Mouse (Mus musculus) neutrophil, adult 83 days (primary cell): ENCODE data around the gene Ube2i. TPM values are rescaled to one million over a fixed set of nuclear protein-coding genes. Genes with fewer than 3 reads are reported as not detected.

Experiments used
- total RNA-seq, 2 experiments: library from RNA; stranded (reverse); gene quantifications; one replicate each; pipeline ENCODE4 v1.2.4; 2023

Ube2i gene
- 100 to 1,000 TPM; 193 to 202 TPM for total RNA-seq

GRCm38 (mm10) chr17:25274571-25275346, at the start of gene Ube2i:
Gene Ube2i, minus strand, starts transcription at chr17:25274622.

DNA sequence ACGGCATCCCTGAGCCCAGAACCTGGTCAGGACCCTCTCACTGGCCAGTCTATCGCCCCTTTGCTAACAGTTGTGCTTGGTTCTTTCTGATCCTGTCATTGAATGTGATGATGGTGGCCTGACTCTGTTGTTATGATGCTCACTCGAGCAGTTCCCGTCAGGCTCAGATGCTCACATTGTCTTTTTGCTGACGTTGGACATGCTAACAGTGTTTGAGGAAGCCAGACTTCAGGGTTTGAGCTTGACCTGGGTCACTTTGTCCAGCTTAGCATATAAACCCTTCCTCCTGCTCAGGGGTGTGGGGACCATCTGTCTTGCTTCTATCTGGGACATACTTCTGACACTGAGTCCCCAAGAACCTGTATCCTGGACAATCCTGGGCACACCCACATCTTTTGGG, 43.9 kb upstream of the Ube2i start, which contains the start of gene Prss29:
Gene Prss29 (plus strand): TSS at position 301 of the 400 bp plus-strand sequence.

GRCm38 (mm10) chr17:25308346-25308745, 33.9 kb upstream of the Ube2i start, which contains the start of gene Prss28:
Gene Prss28, plus strand, starts transcription at chr17:25308646.

GRCm38 (mm10) chr17:25298094-25298493, 23.7 kb upstream of the Ube2i start, which contains the start of gene Prss34:
Gene Prss34, plus strand, starts transcription at chr17:25298394.

GRCm38 (mm10) chr17:25256140-25256754, 18.2 kb downstream of the Ube2i start, which contains the start of gene Baiap3:
Gene Baiap3, minus strand, starts transcription at chr17:25256364.

GRCm38 (mm10) chr17:25239695-25240636, 34.5 kb downstream of the Ube2i start, which contains the start of the genes Gnptg and Tsr3:
Gene Gnptg, minus strand, starts transcription at chr17:25240124.
Gene Tsr3, plus strand, starts transcription at chr17:25240170.

Other genes with a start within 250 kb of the Ube2i start
- not detected for gene Tmem204, start 191.0 kb downstream of the Ube2i start, total RNA-seq
- gene Telo2, start 158.7 kb downstream of the Ube2i start, total RNA-seq = 10 to 100 TPM; 10.4 to 11.8 TPM
- gene Ptx4, start 153.9 kb downstream of the Ube2i start, total RNA-seq = not detected
- gene Clcn7, start 141.2 kb downstream of the Ube2i start, total RNA-seq = 10 to 100 TPM; 27.5 to 31.4 TPM
- gene Ccdc154, start 112.2 kb downstream of the Ube2i start, total RNA-seq = under 1 TPM in 1 of 2 experiments, not detected in 1; 0.22 TPM
- not detected for gene Gm38655, start 99.2 kb downstream of the Ube2i start, total RNA-seq
- 1 to 10 TPM; 5.6 to 6.3 TPM for gene BC003965, start 90.1 kb downstream of the Ube2i start, total RNA-seq
- gene Unkl, start 86.2 kb downstream of the Ube2i start, total RNA-seq = 10 to 100 TPM; 15.9 to 21.7 TPM
- 10 to 100 TPM; 13.4 to 15.4 TPM for gene Gnptg, start 34.5 kb downstream of the Ube2i start, total RNA-seq
- 1 to 10 TPM; 7.6 to 7.7 TPM for gene Tsr3, start 34.5 kb downstream of the Ube2i start, total RNA-seq
- gene Baiap3, start 18.3 kb downstream of the Ube2i start, total RNA-seq = 1 to 10 TPM; 5.4 to 8.2 TPM
- gene Prss34, start 23.8 kb upstream of the Ube2i start, total RNA-seq = 100 to 1,000 TPM; 125 to 158 TPM
- not detected for gene Prss28, start 34.0 kb upstream of the Ube2i start, total RNA-seq
- not detected for gene Prss29, start 44.0 kb upstream of the Ube2i start, total RNA-seq
- gene Tpsab1, start 70.9 kb upstream of the Ube2i start, total RNA-seq = not detected
- gene Tpsb2, start 91.7 kb upstream of the Ube2i start, total RNA-seq = not detected
- not detected for gene Tpsg1, start 94.7 kb upstream of the Ube2i start, total RNA-seq
- 1 to 10 TPM in 1 of 2 experiments, under 1 TPM in 1; 0.39 to 1.5 TPM for gene Cacna1h, start 159.2 kb upstream of the Ube2i start, total RNA-seq
- not detected for gene Tekt4, start 180.0 kb upstream of the Ube2i start, total RNA-seq
- not detected for gene Sstr5, start 222.7 kb upstream of the Ube2i start, total RNA-seq